Mouse (Mus musculus): ENCODE data around the gene Serpina3j. TPM values are rescaled to one million over a fixed set of nuclear protein-coding genes. Genes with fewer than 3 reads are reported as not detected.
"Not testable (repeated sequence)": the region's sequence is repeated elsewhere in the genome, so short reads cannot be mapped to it uniquely, and the experiment has no call there.

Gene Serpina3j
- polyA plus RNA-seq, 1 experiment from 2014 or later: not detected

DNA sequence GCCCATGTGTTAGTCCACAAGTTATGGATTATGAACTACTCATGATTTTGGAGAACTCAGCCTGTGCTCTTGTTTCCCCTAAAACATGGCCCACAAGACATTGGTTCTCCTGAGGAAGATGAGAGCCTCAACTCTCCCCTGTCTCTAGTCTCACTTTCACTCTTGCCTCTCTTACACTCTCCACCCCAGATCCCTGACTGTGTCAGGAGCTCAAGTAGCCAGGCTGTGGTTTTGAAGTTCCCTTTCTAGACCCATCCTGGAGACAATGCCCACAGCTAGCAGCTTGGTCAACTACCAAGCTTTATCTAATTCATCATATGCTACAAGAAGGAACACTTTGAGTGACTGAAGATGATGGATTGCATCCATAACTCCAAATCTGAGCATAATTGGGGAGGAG, 28.1 kb downstream of the Serpina3j start:
- H3K27ac ChIP-seq; H3K79me2 ChIP-seq (ENCODE audit: inconsistent target); H3K36me3 ChIP-seq (ENCODE audit: inconsistent target); H3K4me3 ChIP-seq (ENCODE audit: inconsistent target): not testable (repeated sequence)

DNA sequence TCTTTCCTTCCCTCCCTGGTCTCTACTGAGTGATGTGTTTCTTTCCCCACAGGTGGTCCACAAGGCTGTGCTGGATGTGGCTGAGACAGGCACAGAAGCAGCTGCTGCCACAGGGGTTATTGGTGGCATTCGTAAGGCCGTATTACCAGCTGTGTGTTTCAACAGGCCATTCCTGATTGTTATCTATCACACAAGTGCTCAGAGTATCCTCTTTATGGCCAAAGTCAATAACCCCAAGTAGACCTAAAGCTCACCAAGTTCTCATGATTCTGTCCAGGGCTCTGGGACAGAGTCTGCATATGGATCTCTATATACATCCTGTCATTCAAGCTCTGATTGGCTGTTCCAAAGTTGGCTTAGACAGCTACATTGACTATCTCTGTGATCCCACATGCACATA, 30.8 kb downstream of the Serpina3j start:
- WGBS (ENCODE audit: missing documents): 94% methylated on average over 2 of the region's 2 CpGs
- Histone ChIP-seq H3K27ac (no peak overlapping the region), H3K79me2 (ENCODE audit: inconsistent target) (no peaks in the 10 kb centered on the region), H3K36me3 (ENCODE audit: inconsistent target) (no peaks in the 10 kb centered on the region), H3K4me3 (ENCODE audit: inconsistent target) (no peak overlapping the region)

DNA sequence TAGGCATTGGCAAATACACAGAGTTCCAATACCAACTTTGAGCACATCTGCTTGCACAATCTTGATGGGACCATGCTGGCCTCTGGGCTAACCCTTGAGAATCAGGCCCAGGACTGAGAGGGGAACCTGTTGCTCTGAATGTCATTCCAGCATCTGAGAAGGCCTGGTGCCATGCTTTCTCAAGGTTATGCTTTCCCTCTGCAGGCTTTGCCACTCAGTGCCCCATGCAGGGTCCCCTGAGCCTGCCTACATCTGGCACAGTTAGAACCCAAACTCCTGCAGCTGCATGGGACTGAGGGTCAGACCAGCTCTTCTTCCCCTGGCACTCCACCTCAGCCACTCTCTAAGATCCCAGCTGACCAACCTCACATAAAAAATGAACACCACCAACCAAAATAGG, 31.4 kb downstream of the Serpina3j start:
- Histone ChIP-seq H3K36me3 (ENCODE audit: inconsistent target) (no peaks in the 10 kb centered on the region), H3K4me3 (ENCODE audit: inconsistent target) (no peak overlapping the region), H3K27ac (no peak overlapping the region), H3K79me2 (ENCODE audit: inconsistent target) (no peaks in the 10 kb centered on the region)

DNA sequence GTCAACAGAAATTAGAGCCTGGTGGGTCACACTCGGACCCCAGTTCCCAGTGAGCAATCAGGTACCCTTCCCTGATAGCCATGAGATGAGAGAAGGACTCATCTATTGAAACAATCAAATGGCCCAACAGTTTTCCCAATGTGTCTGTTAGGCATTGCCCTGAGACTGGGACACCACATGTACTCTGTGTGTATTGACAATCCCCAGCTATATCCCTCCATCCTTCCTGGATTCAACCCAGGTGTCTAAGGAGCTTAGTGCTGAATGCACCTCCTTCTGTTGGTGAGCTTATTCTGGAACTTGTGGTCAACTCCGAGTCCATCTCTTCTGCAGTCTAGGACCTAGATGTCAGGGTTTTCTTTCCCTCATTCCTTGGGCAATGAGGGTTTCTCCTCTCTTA, 32.7 kb downstream of the Serpina3j start:
- Histone ChIP-seq H3K79me2 (ENCODE audit: inconsistent target) (no peaks in the 10 kb centered on the region), H3K4me3 (ENCODE audit: inconsistent target) (no peak overlapping the region), H3K36me3 (ENCODE audit: inconsistent target) (no peaks in the 10 kb centered on the region), H3K27ac (no peak overlapping the region)
- WGBS (ENCODE audit: missing documents): 78% methylated on average over 2 of the region's 2 CpGs

DNA sequence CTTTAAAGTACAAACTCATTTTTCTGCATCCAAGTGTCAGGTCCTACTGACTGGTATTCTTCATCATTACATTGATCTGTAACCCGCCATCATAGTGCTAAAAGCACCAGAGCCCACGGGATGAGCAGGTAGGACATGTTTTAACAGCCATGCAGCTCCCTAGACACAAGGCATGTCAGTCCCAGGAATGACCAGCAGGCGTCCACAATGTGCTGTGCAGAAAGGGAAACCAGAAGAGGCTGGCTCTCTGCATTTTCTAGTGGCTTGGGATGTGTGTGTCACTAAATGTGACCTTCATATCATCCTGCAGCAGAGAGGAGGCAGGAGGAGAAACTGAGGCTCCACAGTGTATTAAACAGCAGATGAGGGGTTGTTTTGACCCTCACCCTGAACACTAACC, 37.5 kb downstream of the Serpina3j start:
- not testable (repeated sequence) for H3K4me3 ChIP-seq (ENCODE audit: inconsistent target); H3K27ac ChIP-seq; H3K79me2 ChIP-seq (ENCODE audit: inconsistent target); H3K36me3 ChIP-seq (ENCODE audit: inconsistent target)
- 48% methylated on average over 3 of the region's 3 CpGs for WGBS (ENCODE audit: missing documents)

DNA sequence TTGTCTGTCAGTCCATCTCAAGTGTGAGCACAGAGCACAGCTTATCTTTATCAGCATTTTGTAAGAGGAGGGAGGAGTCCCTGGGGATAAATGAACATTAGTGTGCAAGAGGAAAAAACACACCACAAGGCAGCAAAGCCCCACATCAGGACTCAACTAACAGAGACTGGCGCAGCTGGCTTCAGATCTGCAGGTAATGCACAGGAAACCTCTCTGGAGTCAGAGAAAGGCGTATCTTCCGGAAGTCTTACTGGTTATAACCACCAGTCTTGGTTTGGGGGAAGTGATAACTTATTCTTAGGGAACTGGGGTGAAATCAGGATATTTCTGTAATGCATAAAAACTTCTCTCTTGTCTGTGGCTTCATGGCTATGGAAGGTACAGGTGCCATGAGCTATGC, 41.7 kb downstream of the Serpina3j start:
- Histone ChIP-seq H3K36me3 (ENCODE audit: inconsistent target) (no peaks in the 10 kb centered on the region), H3K4me3 (ENCODE audit: inconsistent target) (no peak overlapping the region), H3K27ac (no peak overlapping the region), H3K79me2 (ENCODE audit: inconsistent target) (no peaks in the 10 kb centered on the region)
- 14% methylated on average over 3 of the region's 3 CpGs for WGBS (ENCODE audit: missing documents)

DNA sequence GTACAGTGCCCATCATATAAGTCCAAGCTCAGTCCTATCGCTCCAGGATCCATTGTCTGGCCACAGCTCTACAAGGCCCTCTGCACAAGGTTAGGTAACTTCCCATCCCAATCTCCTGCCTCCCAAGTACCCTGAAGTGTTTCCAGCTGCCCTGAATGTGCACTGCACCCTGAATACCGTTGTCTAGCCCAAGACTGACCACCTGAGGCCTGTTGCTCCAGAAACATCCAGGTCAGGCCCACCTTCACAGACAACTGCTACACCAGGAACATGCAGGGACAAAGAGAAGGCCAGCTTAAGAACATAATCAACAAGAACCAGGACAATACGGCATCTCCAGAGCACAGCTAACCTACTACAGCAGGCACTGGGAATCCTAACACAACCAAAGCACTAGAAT, 55.6 kb downstream of the Serpina3j start:
- Histone ChIP-seq H3K79me2 (ENCODE audit: inconsistent target) (no peaks in the 10 kb centered on the region), H3K27ac (no peak overlapping the region), H3K36me3 (ENCODE audit: inconsistent target) (no peaks in the 10 kb centered on the region), H3K4me3 (ENCODE audit: inconsistent target) (no peak overlapping the region)
- 86% methylated on average over 3 of the region's 3 CpGs for WGBS (ENCODE audit: missing documents)

Other genes with a start within 250 kb of the Serpina3j start
- gene Serpina5, start 213.4 kb upstream of the Serpina3j start, polyA plus RNA-seq (2018): not detected in 3 replicates
- gene Serpina3a, start 201.8 kb upstream of the Serpina3j start, polyA plus RNA-seq (2018): not detected in 3 replicates
- gene Serpina3b, start 186.6 kb upstream of the Serpina3j start, polyA plus RNA-seq (2018): 0.14 TPM in 1 of 3 replicates, not detected in the others
- gene Serpina3c, start 160.7 kb upstream of the Serpina3j start, polyA plus RNA-seq (2018): not detected in 3 replicates
- 0.31 to 2.0 TPM (median 0.44 TPM) in 3 replicates for gene Serpina3f, start 100.0 kb upstream of the Serpina3j start, polyA plus RNA-seq (2018)
- gene Serpina3g, start 78.3 kb upstream of the Serpina3j start, polyA plus RNA-seq (2018): 1.4 to 6.2 TPM (median 1.5 TPM) in 3 replicates
- not detected in 3 replicates for gene Serpina3i, start 51.4 kb upstream of the Serpina3j start, polyA plus RNA-seq (2018)
- gene Serpina3k, start 23.9 kb downstream of the Serpina3j start, polyA plus RNA-seq (2018): not detected in 3 replicates
- not detected in 3 replicates for gene Serpina3m, start 23.9 kb downstream of the Serpina3j start, polyA plus RNA-seq (2018)
- not detected in 3 replicates for gene Serpina3n, start 92.2 kb downstream of the Serpina3j start, polyA plus RNA-seq (2018)
- gene Gsc, start 158.8 kb downstream of the Serpina3j start, polyA plus RNA-seq (2018): not detected in 3 replicates